20 mouse cellular contexts compared by ENCODE assay signal in genomic region chr13:116298641-116299170, GRCm38 (mm10). TPM values are rescaled to one million over a fixed set of nuclear protein-coding genes. Genes with fewer than 3 reads are reported as not detected.
DNase-seq lines count a peak whose midpoint lies in the region; ATAC-seq and TF ChIP-seq lines count a peak whose summit lies in the region.
"Had no signal": no experiment of that assay in that cellular context is flagged by ENCODE, and none has a peak within 500 bp of the region (broad histone marks: within the 10 kb centered on the region; RNA-seq: fewer than 3 reads in every experiment).

No protein-coding gene starts in this region.

- H3K9me3 ChIP-seq in hindbrain, embryonic 10.5 days = no peaks in the 10 kb centered on the region
- H3K9me3 ChIP-seq in hindbrain, embryonic 16.5 days (ENCODE audit: control insufficient read depth, low read length) = no peaks in the 10 kb centered on the region
- H3K9me3 ChIP-seq in stomach, embryonic 14.5 days (ENCODE audit: control insufficient read depth, low read depth, low read length) = no peaks in the 10 kb centered on the region
- no peaks in the 10 kb centered on the region for H3K9me3 ChIP-seq in stomach, postnatal 0 days (ENCODE audit: control insufficient read depth, low read length)
- no peaks in the 10 kb centered on the region for H3K9me3 ChIP-seq in limb, embryonic 10.5 days (replicated peaks)
- H3K9me3 ChIP-seq: hindbrain, embryonic 12.5 days; liver, embryonic 15.5 days; lung, embryonic 15.5 days had no signal

- H3K27me3 ChIP-seq in hindbrain, embryonic 10.5 days (ENCODE audit: insufficient read depth, poor library complexity, severe bottlenecking) = peaks cover 100% of the 10 kb centered on the region
- H3K27me3 ChIP-seq in hindbrain, embryonic 16.5 days (replicated peaks; ENCODE audit: control insufficient read depth, insufficient read depth, low read length) = peaks cover 59% of the 10 kb centered on the region
- H3K27me3 ChIP-seq in stomach, embryonic 14.5 days (ENCODE audit: control insufficient read depth, insufficient read depth, low read length) = peaks cover 7% of the 10 kb centered on the region
- H3K27me3 ChIP-seq in stomach, postnatal 0 days (ENCODE audit: control insufficient read depth, insufficient read depth, low read length) = no peaks in the 10 kb centered on the region
- H3K27me3 ChIP-seq in limb, embryonic 10.5 days (ENCODE audit: low read depth, poor library complexity, severe bottlenecking) = peaks cover 100% of the 10 kb centered on the region

- peak; percentile 10 for DNase-seq in hindbrain, embryonic 10.5 days (ENCODE audit: low spot score)
- DNase-seq in stomach, postnatal 0 days (ENCODE audit: low spot score) = no peak
- DNase-seq in limb, embryonic 10.5 days (ENCODE audit: low spot score) = peak; percentile 37
- no peak for DNase-seq in spleen, postnatal 36 days (ENCODE audit: low spot score in 2 of 2)
- DNase-seq: adrenal gland, postnatal 10 days; cerebellum, adult 2 months; cerebellum, postnatal 36 days; gastrocnemius, postnatal 10 days; kidney, adult 18-20 months; kidney, postnatal 4 days; liver; lung, postnatal 36 days; right cerebral cortex, adult 18-20 months had no signal

- H3K9ac ChIP-seq in hindbrain, embryonic 16.5 days (ENCODE audit: low read depth, low read length) = no peak overlapping the region
- no peak overlapping the region for H3K9ac ChIP-seq in stomach, embryonic 14.5 days (replicated peaks; ENCODE audit: low read depth, low read length)
- H3K9ac ChIP-seq in stomach, postnatal 0 days (ENCODE audit: low read length) = no peak overlapping the region
- H3K9ac ChIP-seq: hindbrain, embryonic 12.5 days; liver, embryonic 15.5 days; lung, embryonic 15.5 days had no signal

- H3K4me1 ChIP-seq in hindbrain, embryonic 10.5 days (replicated peaks) = peaks cover 22% of the 10 kb centered on the region
- H3K4me1 ChIP-seq in hindbrain, embryonic 16.5 days (ENCODE audit: control insufficient read depth, insufficient read depth, low read depth, low read length) = no peaks in the 10 kb centered on the region; the same call in 1 of the 2 replicates
- peaks cover 6% of the 10 kb centered on the region; the same call in 1 of the 2 replicates for H3K4me1 ChIP-seq in stomach, embryonic 14.5 days (ENCODE audit: control insufficient read depth, insufficient read depth, low read length)
- no peaks in the 10 kb centered on the region; the same call in 1 of the 2 replicates for H3K4me1 ChIP-seq in stomach, postnatal 0 days (replicated peaks; ENCODE audit: control insufficient read depth, insufficient read depth)
- H3K4me1 ChIP-seq in limb, embryonic 10.5 days = peaks cover 29% of the 10 kb centered on the region
- H3K4me1 ChIP-seq: liver, embryonic 15.5 days had no signal

- H3K27ac ChIP-seq in hindbrain, embryonic 10.5 days = no peak overlapping the region
- no peak overlapping the region for H3K27ac ChIP-seq in hindbrain, embryonic 16.5 days (ENCODE audit: low read depth, low read length)
- H3K27ac ChIP-seq in stomach, embryonic 14.5 days (ENCODE audit: low read length) = no peak overlapping the region
- no peak overlapping the region for H3K27ac ChIP-seq in stomach, postnatal 0 days (replicated peaks)
- H3K27ac ChIP-seq in limb, embryonic 10.5 days = no peak overlapping the region
- H3K27ac ChIP-seq: hindbrain, embryonic 12.5 days; liver, embryonic 15.5 days; lung, embryonic 15.5 days had no signal

- no peak overlapping the region for H3K4me3 ChIP-seq in hindbrain, embryonic 10.5 days
- no peak overlapping the region for H3K4me3 ChIP-seq in hindbrain, embryonic 16.5 days (ENCODE audit: low read length)
- H3K4me3 ChIP-seq in stomach, embryonic 14.5 days (ENCODE audit: low read depth, low read length) = no peak overlapping the region
- no peak overlapping the region for H3K4me3 ChIP-seq in stomach, postnatal 0 days (ENCODE audit: low read depth, low read length)
- no peak overlapping the region for H3K4me3 ChIP-seq in limb, embryonic 10.5 days
- H3K4me3 ChIP-seq: hindbrain, embryonic 12.5 days; liver, embryonic 15.5 days had no signal

- TF ChIP-seq EP300 in stomach, postnatal 0 days (optimal IDR thresholded peaks at IDR 0.05) = no peak

- H3K36me3 ChIP-seq in hindbrain, embryonic 10.5 days = no peaks in the 10 kb centered on the region
- H3K36me3 ChIP-seq in hindbrain, embryonic 16.5 days (ENCODE audit: control insufficient read depth, insufficient read depth, low read length) = no peaks in the 10 kb centered on the region
- H3K36me3 ChIP-seq in stomach, embryonic 14.5 days (ENCODE audit: control insufficient read depth, insufficient read depth, low read length) = no peaks in the 10 kb centered on the region; the same call in 1 of the 2 replicates
- no peaks in the 10 kb centered on the region for H3K36me3 ChIP-seq in stomach, postnatal 0 days (ENCODE audit: control insufficient read depth, insufficient read depth, low read length)
- no peaks in the 10 kb centered on the region for H3K36me3 ChIP-seq in limb, embryonic 10.5 days
- H3K36me3 ChIP-seq: hindbrain, embryonic 12.5 days; liver, embryonic 15.5 days; lung, embryonic 15.5 days had no signal

- no peak for TF ChIP-seq CTCF in stomach, postnatal 0 days (IDR thresholded peaks at IDR 0.05; ENCODE audit: low read depth)

- WGBS in hindbrain, embryonic 10.5 days = 3% methylated on average over 13 of the region's 13 CpGs
- WGBS in hindbrain, embryonic 16.5 days = 4% methylated on average over 13 of the region's 13 CpGs
- 44% methylated on average over 13 of the region's 13 CpGs for WGBS in stomach, embryonic 14.5 days
- WGBS in stomach, postnatal 0 days = 57% methylated on average over 13 of the region's 13 CpGs
- WGBS in limb, embryonic 10.5 days = 12% methylated on average over 13 of the region's 13 CpGs

- ATAC-seq in hindbrain, embryonic 16.5 days = no peak
- ATAC-seq in stomach, embryonic 14.5 days (ENCODE audit: insufficient number of reproducible peaks, insufficient read depth, low FRiP score, low read depth) = no peak
- no peak for ATAC-seq in stomach, postnatal 0 days (ENCODE audit: low FRiP score, low TSS enrichment)
- no peak for ATAC-seq in activated CD4-positive, CD25-positive, alpha-beta regulatory T cell, adult 4 months
- ATAC-seq: inflammation-experienced regulatory T-cells, adult 6 months had no signal

- no peak overlapping the region for H3K4me2 ChIP-seq in hindbrain, embryonic 16.5 days (ENCODE audit: low read length)
- 0 out of 2 replicates have a peak overlapping the region, but pooled peaks have one; percentile 11 for H3K4me2 ChIP-seq in stomach, embryonic 14.5 days (replicated peaks; ENCODE audit: low read depth, low read length)
- H3K4me2 ChIP-seq in stomach, postnatal 0 days (replicated peaks; ENCODE audit: low read depth) = no peak overlapping the region
- H3K4me2 ChIP-seq: hindbrain, embryonic 12.5 days; liver, embryonic 15.5 days had no signal

RNA-seq across cellular contexts. Expression of gene Isl1, which starts 10.8 kb away (rescaled TPM):
- 34.9 and 63.4 TPM in 2 replicates for polyA plus RNA-seq in hindbrain, embryonic 10.5 days (2016; fragmentation: Nextera tagmentation; extraction: Ambion mirVana)
- 14.6 and 29.3 TPM in 2 replicates for polyA plus RNA-seq in hindbrain, embryonic 16.5 days (2015; fragmentation: Nextera tagmentation; extraction: Ambion mirVana)
- 51.8 and 54.2 TPM in 2 replicates for polyA plus RNA-seq in stomach, embryonic 14.5 days (2014; fragmentation: Nextera tagmentation; extraction: Ambion mirVana)
- polyA plus RNA-seq in stomach, postnatal 0 days (2015; fragmentation: Nextera tagmentation; extraction: Ambion mirVana) = 18.0 and 19.0 TPM in 2 replicates
- polyA plus RNA-seq in limb, embryonic 10.5 days (2016; fragmentation: Nextera tagmentation; extraction: Ambion mirVana) = 11.4 and 13.3 TPM in 2 replicates
- polyA plus RNA-seq in activated CD4-positive, CD25-positive, alpha-beta regulatory T cell, adult 4 months (2017; shearing (Covaris generic)) = not detected
- polyA plus RNA-seq: inflammation-experienced regulatory T-cells, adult 6 months had no signal

Comparison
In these comparisons a context has a peak if more than half of its experiments do, and no peak if none do; other contexts are left out.
1. DNase-seq: peak in hindbrain, embryonic 10.5 days (single experiment) and limb, embryonic 10.5 days (single experiment); none in stomach, postnatal 0 days (single experiment) and spleen, postnatal 36 days (0 of 2).
2. RNA of gene Isl1, which starts 10.8 kb away (polyA plus RNA-seq): 51.8 to 54.2 TPM in stomach, embryonic 14.5 days, 34.9 to 63.4 TPM in hindbrain, embryonic 10.5 days, 18.0 to 19.0 TPM in stomach, postnatal 0 days, 14.6 to 29.3 TPM in hindbrain, embryonic 16.5 days and 11.4 to 13.3 TPM in limb, embryonic 10.5 days; not detected in activated CD4-positive, CD25-positive, alpha-beta regulatory T cell, adult 4 months; every median in the first group is over 10 times any median in the second.